In the genomic region with DNA sequence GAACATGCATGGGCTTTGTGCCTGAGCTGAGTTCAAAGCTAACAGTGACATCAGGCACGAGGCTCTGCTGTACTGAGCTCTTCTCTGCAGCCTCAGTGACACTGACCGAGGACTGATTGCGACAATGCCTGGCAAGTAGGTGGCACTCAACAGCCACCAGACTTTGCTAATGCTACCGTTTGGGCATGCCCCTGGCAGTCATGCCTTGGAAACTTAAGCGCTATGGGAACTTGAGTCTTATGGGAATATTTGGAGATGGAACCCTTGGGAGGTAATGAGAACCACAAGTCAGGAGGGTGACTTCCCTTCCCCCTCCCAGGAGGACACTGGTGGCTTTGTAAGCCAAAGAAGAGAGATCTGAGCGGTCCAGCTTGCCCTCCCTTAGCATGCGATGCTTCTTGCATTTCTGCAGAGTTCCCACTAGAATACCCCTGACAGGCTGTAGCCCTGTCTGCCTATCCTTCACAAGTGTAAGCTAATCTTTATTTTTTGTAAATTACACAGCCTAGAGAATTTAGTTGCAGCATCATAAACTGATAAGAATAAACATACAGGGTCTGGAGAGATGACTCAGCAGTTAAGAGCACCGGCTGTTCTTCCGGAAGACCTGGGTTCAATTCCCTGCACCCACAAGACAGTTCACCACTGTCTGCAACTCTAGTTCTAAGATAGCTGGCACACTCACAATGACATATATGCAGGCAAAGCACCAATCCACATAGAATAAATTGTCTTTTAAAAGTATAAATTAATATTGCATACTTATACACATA, we compare ENCODE assay signal across 8 mouse cellular contexts.
DNase-seq lines count a peak whose midpoint lies in the region; ATAC-seq and TF ChIP-seq lines count a peak whose summit lies in the region.

No protein-coding gene starts in this region.

- intact Hi-C loops in heart, postnatal 10 days (cut with DNase I): loop anchor here (2.0 to 5.0 kb wide), 6 partner anchors 87 to 553 kb away; a partner anchor contains a TSS

- 33% methylated on average over 9 of the region's 9 CpGs for WGBS in heart, embryonic 12.5 days
- 33% methylated on average over 9 of the region's 9 CpGs for WGBS in hindbrain, embryonic 10.5 days

- H3K9me3 ChIP-seq in heart, embryonic 12.5 days (replicated peaks): no peaks in the 10 kb centered on the region
- no peaks in the 10 kb centered on the region for H3K9me3 ChIP-seq in hindbrain, embryonic 10.5 days

- TF ChIP-seq POLR2A in brain, embryonic 14.5 days (IDR thresholded peaks at IDR 0.05; ENCODE audit: borderline replicate concordance, extremely low read depth, insufficient read depth, insufficient read length, poor library complexity, severe bottlenecking): no peak

- H3K27me3 ChIP-seq in heart, embryonic 12.5 days (replicated peaks): peaks cover 29% of the 10 kb centered on the region
- H3K27me3 ChIP-seq in hindbrain, embryonic 10.5 days (ENCODE audit: insufficient read depth, poor library complexity, severe bottlenecking): peaks cover 19% of the 10 kb centered on the region

- peak; percentile 12 to 20 for DNase-seq in heart, postnatal 10 days
- peak; percentile 33 to 37 for DNase-seq in B cell, adult 2 months
- peak; percentile 15 for DNase-seq in brain, embryonic 14.5 days (ENCODE audit: low read depth)
- peak; percentile 25 for DNase-seq in liver
- DNase-seq in lung, postnatal 25 days (ENCODE audit: low spot score): no peak
- DNase-seq in right cerebral cortex, postnatal 25 days: no peak
- no peak for DNase-seq in hindbrain, embryonic 10.5 days (ENCODE audit: low spot score)

- no peak for TF ChIP-seq CTCF in brain, embryonic 14.5 days (IDR thresholded peaks at IDR 0.05; ENCODE audit: borderline replicate concordance, extremely low read depth, insufficient read depth, insufficient read length)

- H3K4me1 ChIP-seq in heart, embryonic 12.5 days (replicated peaks): no peaks in the 10 kb centered on the region
- peaks cover 7% of the 10 kb centered on the region; the same call in 1 of the 2 replicates for H3K4me1 ChIP-seq in hindbrain, embryonic 10.5 days (replicated peaks)

- no peak overlapping the region for H3K4me2 ChIP-seq in heart, embryonic 12.5 days

- no peak for ATAC-seq in heart, embryonic 12.5 days (ENCODE audit: insufficient number of reproducible peaks, low FRiP score)

- no peaks in the 10 kb centered on the region for H3K36me3 ChIP-seq in heart, embryonic 12.5 days
- no peaks in the 10 kb centered on the region for H3K36me3 ChIP-seq in hindbrain, embryonic 10.5 days

- no peak overlapping the region for H3K27ac ChIP-seq in heart, embryonic 12.5 days (ENCODE audit: poor library complexity, severe bottlenecking)
- no peak overlapping the region for H3K27ac ChIP-seq in hindbrain, embryonic 10.5 days

- no peak overlapping the region for H3K9ac ChIP-seq in heart, embryonic 12.5 days

- no peak overlapping the region for H3K4me3 ChIP-seq in heart, embryonic 12.5 days
- no peak overlapping the region for H3K4me3 ChIP-seq in hindbrain, embryonic 10.5 days

Comparison
In these comparisons a context has a peak if more than half of its experiments do, and no peak if none do; other contexts are left out.
1. DNase-seq: peak in heart, postnatal 10 days (2 of 2), B cell, adult 2 months (2 of 2), brain, embryonic 14.5 days (single experiment) and liver (single experiment); none in lung, postnatal 25 days (single experiment), right cerebral cortex, postnatal 25 days (single experiment) and hindbrain, embryonic 10.5 days (single experiment).